Mouse (Mus musculus): Measurements from ENCODE around the gene Sik3.

Gene Sik3

GRCm38 (mm10) chr9:46206834-46207500 lies 194.3 kb downstream of the Sik3 start:
- no peak for DNase-seq (ENCODE audit: low read depth, low spot score)

GRCm38 (mm10) chr9:46207501-46207869 lies 194.9 kb downstream of the Sik3 start:
- peaks cover 8% of the 10 kb centered on the region for H3K36me3 ChIP-seq (ENCODE audit: control insufficient read depth, insufficient read depth, low read length, poor library complexity, severe bottlenecking)
- H3K27me3 ChIP-seq (ENCODE audit: control insufficient read depth, insufficient read depth, low read length, poor library complexity, severe bottlenecking): no peaks in the 10 kb centered on the region
- DNase-seq (ENCODE audit: low read depth, low spot score): no peak

More at GRCm38 (mm10) chr9:46206834-46207500, 194.3 kb downstream of the Sik3 start:
- Histone ChIP-seq H3K27me3 (ENCODE audit: control insufficient read depth, insufficient read depth, low read length, poor library complexity, severe bottlenecking) (no peaks in the 10 kb centered on the region), H3K36me3 (ENCODE audit: control insufficient read depth, insufficient read depth, low read length, poor library complexity, severe bottlenecking) (peaks cover 6% of the 10 kb centered on the region)

GRCm38 (mm10) chr9:46208401-46208974 lies 195.9 kb downstream of the Sik3 start:
- Histone ChIP-seq H3K36me3 (ENCODE audit: control insufficient read depth, insufficient read depth, low read length, poor library complexity, severe bottlenecking) (peaks cover 10% of the 10 kb centered on the region), H3K27me3 (ENCODE audit: control insufficient read depth, insufficient read depth, low read length, poor library complexity, severe bottlenecking) (no peaks in the 10 kb centered on the region)
- DNase-seq (ENCODE audit: low read depth, low spot score): no peak

- Histone ChIP-seq H3K36me3 (ENCODE audit: control insufficient read depth, insufficient read depth, low read length, poor library complexity, severe bottlenecking) (peaks cover 10% of the 10 kb centered on the region), H3K27me3 (ENCODE audit: control insufficient read depth, insufficient read depth, low read length, poor library complexity, severe bottlenecking) (no peaks in the 10 kb centered on the region)
- no peak for DNase-seq (ENCODE audit: low read depth, low spot score)
Observed at GRCm38 (mm10) chr9:46210473-46210872, 197.9 kb downstream of the Sik3 start.

GRCm38 (mm10) chr9:46214276-46214675 lies 201.7 kb downstream of the Sik3 start:
- no peaks in the 10 kb centered on the region for H3K27me3 ChIP-seq (ENCODE audit: control insufficient read depth, insufficient read depth, low read length, poor library complexity, severe bottlenecking)
- H3K36me3 ChIP-seq (ENCODE audit: control insufficient read depth, insufficient read depth, low read length, poor library complexity, severe bottlenecking): peaks cover 7% of the 10 kb centered on the region
- no peak for DNase-seq (ENCODE audit: low read depth, low spot score)

GRCm38 (mm10) chr9:46214946-46215337 lies 202.3 kb downstream of the Sik3 start:
- Histone ChIP-seq H3K27me3 (ENCODE audit: control insufficient read depth, insufficient read depth, low read length, poor library complexity, severe bottlenecking) (no peaks in the 10 kb centered on the region), H3K36me3 (ENCODE audit: control insufficient read depth, insufficient read depth, low read length, poor library complexity, severe bottlenecking) (peaks cover 7% of the 10 kb centered on the region)
- no peak for DNase-seq (ENCODE audit: low read depth, low spot score)

GRCm38 (mm10) chr9:46215338-46216322 lies 203.0 kb downstream of the Sik3 start:
- no peak for DNase-seq (ENCODE audit: low read depth, low spot score)
- Histone ChIP-seq H3K27me3 (ENCODE audit: control insufficient read depth, insufficient read depth, low read length, poor library complexity, severe bottlenecking) (no peaks in the 10 kb centered on the region), H3K36me3 (ENCODE audit: control insufficient read depth, insufficient read depth, low read length, poor library complexity, severe bottlenecking) (peaks cover 5% of the 10 kb centered on the region)

GRCm38 (mm10) chr9:46216744-46217470 lies 204.3 kb downstream of the Sik3 start:
- Histone ChIP-seq H3K27me3 (ENCODE audit: control insufficient read depth, insufficient read depth, low read length, poor library complexity, severe bottlenecking) (no peaks in the 10 kb centered on the region), H3K36me3 (ENCODE audit: control insufficient read depth, insufficient read depth, low read length, poor library complexity, severe bottlenecking) (peaks cover 8% of the 10 kb centered on the region)
- no peak for DNase-seq (ENCODE audit: low read depth, low spot score)

GRCm38 (mm10) chr9:46218176-46218575 lies 205.6 kb downstream of the Sik3 start:
- Histone ChIP-seq H3K36me3 (ENCODE audit: control insufficient read depth, insufficient read depth, low read length, poor library complexity, severe bottlenecking) (peaks cover 5% of the 10 kb centered on the region; the same call in 1 of the 2 replicates), H3K27me3 (ENCODE audit: control insufficient read depth, insufficient read depth, low read length, poor library complexity, severe bottlenecking) (no peaks in the 10 kb centered on the region)
- DNase-seq (ENCODE audit: low read depth, low spot score): no peak

- DNase-seq (ENCODE audit: low read depth, low spot score): no peak
- H3K36me3 ChIP-seq (ENCODE audit: control insufficient read depth, insufficient read depth, low read length, poor library complexity, severe bottlenecking): peaks cover 4% of the 10 kb centered on the region; the same call in 1 of the 2 replicates
- no peaks in the 10 kb centered on the region for H3K27me3 ChIP-seq (ENCODE audit: control insufficient read depth, insufficient read depth, low read length, poor library complexity, severe bottlenecking)
Observed at GRCm38 (mm10) chr9:46223090-46223489, 210.5 kb downstream of the Sik3 start.

GRCm38 (mm10) chr9:46224101-46224500 lies 211.5 kb downstream of the Sik3 start:
- Histone ChIP-seq H3K27me3 (ENCODE audit: control insufficient read depth, insufficient read depth, low read length, poor library complexity, severe bottlenecking) (no peaks in the 10 kb centered on the region; the same call in 1 of the 2 replicates), H3K36me3 (ENCODE audit: control insufficient read depth, insufficient read depth, low read length, poor library complexity, severe bottlenecking) (peaks cover 4% of the 10 kb centered on the region; the same call in 1 of the 2 replicates)
- DNase-seq (ENCODE audit: low read depth, low spot score): no peak

- H3K36me3 ChIP-seq (ENCODE audit: control insufficient read depth, insufficient read depth, low read length, poor library complexity, severe bottlenecking): peaks cover 4% of the 10 kb centered on the region; the same call in 1 of the 2 replicates
- DNase-seq (ENCODE audit: low read depth, low spot score): no peak
- H3K27me3 ChIP-seq (ENCODE audit: control insufficient read depth, insufficient read depth, low read length, poor library complexity, severe bottlenecking): no peaks in the 10 kb centered on the region; the same call in 1 of the 2 replicates
Observed at GRCm38 (mm10) chr9:46224945-46225660, 212.5 kb downstream of the Sik3 start.

- DNase-seq (ENCODE audit: low read depth, low spot score): no peak
- Histone ChIP-seq H3K36me3 (ENCODE audit: control insufficient read depth, insufficient read depth, low read length, poor library complexity, severe bottlenecking) (no peaks in the 10 kb centered on the region), H3K27me3 (ENCODE audit: control insufficient read depth, insufficient read depth, low read length, poor library complexity, severe bottlenecking) (no peaks in the 10 kb centered on the region; the same call in 1 of the 2 replicates)
Observed at GRCm38 (mm10) chr9:46227064-46227614, 214.5 kb downstream of the Sik3 start.
